Mouse (Mus musculus): ENCODE data around the gene Hist2h2aa1.
A peak's percentile ranks its signal among the peaks of the same experiment; 100 is the strongest.

Hist2h2aa1 gene

GRCm38 (mm10) chr3:96251787-96252186 is 6.5 kb downstream of the Hist2h2aa1 start:
- no peak for DNase-seq (ENCODE audit: low read depth, low spot score)

DNA sequence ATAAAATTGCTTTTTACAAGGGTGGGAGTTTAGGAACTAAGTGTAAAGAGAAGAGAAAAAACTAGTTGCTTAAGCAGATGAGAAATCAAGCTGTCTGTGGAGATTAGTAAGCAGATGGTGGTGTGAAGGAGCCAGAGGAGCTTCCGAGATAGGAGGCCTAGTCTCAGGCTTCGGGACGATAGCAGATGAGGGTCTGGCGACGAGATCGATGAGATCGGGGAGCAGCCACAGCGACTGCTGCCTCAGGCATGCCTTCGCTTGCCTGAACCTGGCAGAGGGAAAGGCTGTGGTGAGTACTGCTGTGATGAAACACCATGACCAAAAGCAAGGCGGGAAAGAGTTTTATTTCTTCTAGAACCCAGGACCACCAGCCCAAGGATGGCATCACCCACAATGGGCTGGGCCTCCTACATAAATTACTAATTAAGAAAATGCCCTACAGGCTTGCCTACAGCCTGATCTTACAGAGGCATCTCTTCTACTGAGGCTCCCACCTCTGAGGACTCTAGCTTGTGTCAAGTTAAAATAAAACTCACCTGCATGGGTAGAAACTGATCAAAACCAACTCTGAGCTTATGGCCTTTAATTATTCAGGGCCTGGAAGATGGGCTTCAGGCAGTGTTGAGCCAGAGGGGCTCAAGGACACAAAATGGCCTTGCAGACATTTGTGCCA is 9.5 kb downstream of the Hist2h2aa1 start:
- DNase-seq (ENCODE audit: low read depth, low spot score) = peak; percentile 58

DNA sequence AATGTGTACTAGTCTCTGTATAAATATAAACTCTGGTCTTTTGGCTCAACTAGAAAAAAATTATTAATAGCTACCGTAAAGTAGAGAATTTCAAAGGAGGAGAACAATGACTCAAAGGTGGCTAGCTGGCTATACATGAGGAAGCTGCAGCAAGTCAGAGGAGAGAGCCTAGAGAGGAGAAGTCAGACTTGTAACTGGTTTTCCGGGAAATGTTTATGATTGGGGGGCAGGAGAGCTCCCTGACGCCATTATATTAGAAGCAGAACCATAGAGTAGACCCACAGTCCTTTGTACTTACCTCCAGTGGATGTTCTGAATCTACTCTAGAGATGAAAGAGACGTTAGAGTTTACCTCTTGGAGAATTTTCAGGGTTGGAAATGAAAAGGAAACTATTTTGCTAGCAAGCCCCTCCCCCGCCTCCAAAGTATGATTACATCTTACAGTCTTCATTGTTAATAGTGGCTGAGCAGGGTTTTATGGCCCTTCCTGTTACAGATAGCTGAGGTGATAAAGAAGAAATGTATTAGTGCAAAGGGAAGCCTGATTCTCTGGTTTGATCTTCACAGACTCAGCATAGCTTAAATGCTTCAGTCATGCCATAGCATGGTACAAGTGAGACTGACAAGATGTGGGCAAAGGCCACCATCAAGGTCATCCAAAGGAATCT is 10.8 kb downstream of the Hist2h2aa1 start:
- no peak for DNase-seq (ENCODE audit: low read depth, low spot score)

DNA sequence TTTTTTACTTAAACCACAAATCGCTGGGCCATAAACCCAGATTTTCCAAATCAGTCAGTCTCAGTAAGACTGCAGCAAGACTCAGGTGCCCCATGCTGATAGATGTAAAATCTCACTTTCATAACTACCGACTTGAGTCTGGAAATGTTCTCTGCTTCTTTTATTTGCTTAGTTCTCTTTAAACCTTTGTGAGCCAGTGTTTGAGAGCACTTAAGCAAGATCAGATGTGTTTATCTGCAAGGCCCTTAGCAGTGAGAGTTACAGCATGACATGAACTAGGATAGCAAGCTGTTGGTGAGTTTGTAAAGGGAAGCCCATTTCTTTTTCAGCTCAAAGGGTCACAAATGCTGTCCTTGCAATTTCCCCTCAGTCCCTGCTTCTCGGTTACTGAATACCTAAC is 11.9 kb downstream of the Hist2h2aa1 start:
- no peak for DNase-seq (ENCODE audit: low read depth, low spot score)

- peak; percentile 43 for DNase-seq (ENCODE audit: low read depth, low spot score)
These were observed 14.9 kb downstream of the Hist2h2aa1 start for GRCm38 (mm10) chr3:96260220-96260619.

GRCm38 (mm10) chr3:96261623-96262022 is 16.3 kb downstream of the Hist2h2aa1 start:
- peak; percentile 40 for DNase-seq (ENCODE audit: low read depth, low spot score)

GRCm38 (mm10) chr3:96262216-96262875 is 17.0 kb downstream of the Hist2h2aa1 start:
- peak; percentile 99 for DNase-seq (ENCODE audit: low read depth, low spot score)

DNA sequence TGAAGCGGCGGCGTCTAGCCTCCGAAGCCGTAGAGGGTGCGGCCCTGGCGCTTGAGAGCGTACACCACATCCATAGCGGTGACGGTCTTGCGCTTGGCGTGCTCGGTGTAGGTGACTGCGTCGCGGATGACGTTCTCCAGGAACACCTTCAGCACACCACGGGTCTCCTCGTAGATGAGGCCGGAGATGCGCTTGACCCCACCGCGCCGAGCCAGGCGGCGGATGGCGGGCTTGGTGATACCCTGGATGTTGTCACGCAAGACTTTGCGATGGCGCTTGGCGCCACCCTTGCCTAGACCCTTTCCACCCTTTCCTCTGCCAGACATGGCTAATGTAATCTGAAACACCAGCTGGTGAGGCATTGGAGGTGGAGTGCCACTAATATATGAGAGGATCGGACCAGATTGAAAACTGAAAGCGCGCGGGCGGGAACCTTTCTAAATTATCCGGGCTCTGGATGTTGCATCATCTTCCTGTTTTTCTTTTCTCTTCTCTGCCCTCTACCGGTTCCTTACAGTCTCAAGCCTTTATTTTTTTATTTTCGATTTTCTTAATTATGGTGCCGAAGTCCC is 17.8 kb downstream of the Hist2h2aa1 start, which contains the start of gene Hist2h4:
TSS of gene Hist2h4 (minus strand) at position 333 of the 572 bp plus-strand sequence.
- DNase-seq (ENCODE audit: low read depth, low spot score) = peak; percentile 98

GRCm38 (mm10) chr3:96263558-96264403 is 18.5 kb downstream of the Hist2h2aa1 start:
- DNase-seq (ENCODE audit: low read depth, low spot score) = no peak

DNA sequence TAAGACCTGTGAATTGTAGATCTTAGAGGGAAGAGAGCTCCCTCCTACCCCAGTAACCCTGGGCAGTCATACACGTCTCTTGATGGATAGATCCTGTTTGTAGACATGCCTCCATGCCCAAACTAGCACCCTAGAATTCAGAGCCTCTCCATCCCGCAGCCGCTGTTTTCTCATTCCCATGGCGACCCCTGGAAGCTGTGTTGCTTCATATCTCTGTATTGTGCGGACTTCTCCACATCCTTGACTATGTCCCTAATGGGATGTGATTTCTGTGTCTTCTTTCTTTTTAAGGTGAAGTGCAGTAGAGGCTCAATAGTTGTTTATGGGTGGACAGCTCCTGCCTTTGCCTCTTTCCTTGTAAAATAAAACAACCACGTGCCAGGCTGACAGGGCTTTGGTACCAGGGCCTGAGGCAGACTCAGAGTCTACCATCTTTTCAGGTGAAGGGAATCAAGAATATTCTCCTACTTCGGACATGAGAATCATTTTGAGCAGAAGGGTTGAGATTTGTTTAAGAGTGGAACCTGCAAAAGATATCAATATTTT is 19.2 kb downstream of the Hist2h2aa1 start:
- DNase-seq (ENCODE audit: low read depth, low spot score) = no peak

DNA sequence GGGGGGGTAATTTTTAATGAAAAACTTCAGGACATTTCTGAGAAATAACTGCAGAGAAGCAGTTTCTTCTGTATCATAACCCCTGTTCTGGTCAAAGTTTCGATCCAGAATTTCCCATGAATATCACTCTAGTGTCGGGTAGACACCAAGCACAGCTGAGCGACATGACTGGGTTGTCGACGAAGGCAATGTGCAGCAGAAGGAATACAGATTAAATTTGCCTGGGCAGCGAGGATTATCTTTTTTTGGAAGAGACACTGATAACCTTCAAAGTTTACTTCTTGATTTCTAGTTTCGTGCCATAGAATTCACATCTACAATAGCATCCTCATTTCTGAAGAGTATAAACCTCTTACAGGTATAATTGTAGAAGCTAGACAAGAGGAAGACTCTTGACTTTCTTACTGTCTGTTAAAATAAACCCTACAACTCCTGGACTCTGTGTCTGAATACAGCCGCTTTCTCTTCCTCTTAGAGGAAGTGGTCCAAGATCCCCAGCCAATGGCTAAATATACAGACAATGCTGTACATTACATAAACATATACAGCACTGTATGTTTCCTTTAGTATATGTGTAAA is 20.9 kb downstream of the Hist2h2aa1 start:
- DNase-seq (ENCODE audit: low read depth, low spot score) = no peak

DNA sequence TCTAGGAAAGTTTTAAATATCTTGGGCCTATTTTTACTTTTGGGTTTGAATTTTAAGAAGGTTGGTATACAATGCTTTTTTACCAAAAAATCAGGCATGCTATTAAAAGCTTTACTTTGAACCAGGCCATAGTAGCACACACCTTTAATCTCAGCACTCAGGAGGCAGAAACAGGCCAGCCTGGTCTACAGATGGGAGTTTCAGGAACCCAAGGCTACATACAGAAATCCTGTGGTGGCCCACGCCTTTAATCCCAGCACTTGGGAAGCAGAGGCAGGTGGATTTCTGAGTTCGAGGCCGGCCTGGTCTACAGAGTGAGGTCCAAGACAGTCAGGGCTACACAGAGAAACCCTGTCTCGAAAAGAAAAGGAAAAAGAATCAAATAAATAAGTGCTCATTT is 22.2 kb downstream of the Hist2h2aa1 start:
- no peak for DNase-seq (ENCODE audit: low read depth, low spot score)

- peak; percentile 98 for DNase-seq (ENCODE audit: low read depth, low spot score)
These were observed 22.9 kb downstream of the Hist2h2aa1 start, which contains the start of gene Hist2h3b for GRCm38 (mm10) chr3:96268051-96268775. TSS of gene Hist2h3b (plus strand) at chr3:96268654.

GRCm38 (mm10) chr3:96268776-96269378 is 23.6 kb downstream of the Hist2h2aa1 start:
- peak; percentile 60 for DNase-seq (ENCODE audit: low read depth, low spot score)

GRCm38 (mm10) chr3:96269511-96270474 is 24.5 kb downstream of the Hist2h2aa1 start, which contains the start of gene Hist2h2bb:
TSS of gene Hist2h2bb (plus strand) at chr3:96269752.
- peak; percentile 100 for DNase-seq (ENCODE audit: low read depth, low spot score)

GRCm38 (mm10) chr3:96273591-96274465 is 28.5 kb downstream of the Hist2h2aa1 start:
- no peak for DNase-seq (ENCODE audit: low read depth, low spot score)

DNA sequence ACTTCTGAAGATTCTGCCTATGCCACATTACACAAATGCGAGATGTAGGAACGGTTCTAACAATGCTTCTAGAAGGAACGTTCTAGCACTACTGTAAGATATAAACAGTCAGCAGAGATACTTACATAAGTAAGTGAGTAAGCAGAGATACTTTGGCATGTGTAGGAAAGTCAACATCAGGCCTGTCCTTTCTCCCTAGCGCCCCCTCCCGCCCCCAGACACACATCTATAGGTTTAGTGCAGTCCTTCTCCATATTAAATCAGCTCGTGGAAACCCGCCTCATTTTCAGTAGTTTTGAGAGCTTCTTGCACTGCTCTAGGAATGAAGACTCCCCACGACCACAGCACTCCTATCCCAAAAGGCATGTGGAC is 32.1 kb downstream of the Hist2h2aa1 start:
- peak; percentile 67 for DNase-seq (ENCODE audit: low read depth, low spot score)

All from brain, adult 2 months (tissue).